Mouse (Mus musculus) hindbrain, embryonic 15.5 days (tissue): Measurements from ENCODE around the gene Crim1. TPM values are rescaled to one million over a fixed set of nuclear protein-coding genes. Genes with fewer than 3 reads are reported as not detected.
A peak's percentile ranks its signal among the peaks of the same experiment; 100 is the strongest.

Experiments used
- ATAC-seq: fragments of 200-750 bp; cut with Nextera tagmentation; 2 replicates; pipeline ENCODE4 v1.8.0; 2017; ENCODE audit warnings: low read depth, moderate number of reproducible peaks, moderate TSS enrichment; ENCODE audit not compliant: low FRiP score
- H3K27ac ChIP-seq: fragments of 300-500 bp; sonication (generic); replicated peaks from 2 replicates; pipeline ENCODE4 v1.5.1; 2015; ENCODE audit warnings: mild to moderate bottlenecking, inconsistent platforms
- H3K27me3 ChIP-seq: fragments of 300-500 bp; sonication (generic); 2 replicates; pipeline ENCODE4 v1.6.1; 2015; ENCODE audit warnings: control low read depth, inconsistent platforms
- H3K36me3 ChIP-seq: fragments of 300-500 bp; sonication (generic); 2 replicates; pipeline ENCODE4 v1.6.1; 2015; ENCODE audit warnings: control low read depth, inconsistent platforms
- H3K4me1 ChIP-seq: fragments of 300-500 bp; sonication (generic); replicated peaks from 2 replicates; pipeline ENCODE4 v1.6.1; 2015; ENCODE audit warnings: control low read depth, inconsistent platforms
- H3K4me2 ChIP-seq: fragments of 300-500 bp; sonication (generic); 2 replicates; pipeline ENCODE4 v1.6.1; 2015; ENCODE audit warnings: moderate library complexity, mild to moderate bottlenecking, inconsistent platforms
- H3K4me3 ChIP-seq: fragments of 300-500 bp; sonication (generic); 2 replicates; pipeline ENCODE4 v1.5.1; 2015; ENCODE audit warnings: mild to moderate bottlenecking, inconsistent platforms
- H3K9ac ChIP-seq: fragments of 300-500 bp; sonication (generic); 2 replicates; pipeline ENCODE4 v1.6.1; 2015; ENCODE audit warnings: inconsistent platforms
- H3K9me3 ChIP-seq: fragments of 300-500 bp; sonication (generic); 2 replicates; pipeline ENCODE4 v1.6.1; 2016; ENCODE audit warnings: control low read depth, inconsistent platforms
- WGBS: fragments of 180-500 bp; shearing (Covaris S2); methylation state at CpG from one replicate; pipeline ENCODE4 v1.1.7; 2015; 5-methylcytosine and 5-hydroxymethylcytosine counted together
- microRNA-seq: library from miRNA; unstranded; fragments of <30 nt; microRNA quantifications from one replicate; pipeline ENCODE4, GENCODE M21; 2016
- polyA plus RNA-seq: library from polyadenylated mRNA; unstranded; fragments of >200 nt; fragmentation: Nextera tagmentation; extraction: Ambion mirVana; gene quantifications from 2 replicates; pipeline ENCODE4 v1.2.1, GENCODE M21; 2015

The Crim1 gene
- polyA plus RNA-seq, 1 experiment from 2014 or later, result 15.5 TPM

GRCm38 (mm10) chr17:78415255-78415654 is 215.2 kb downstream of the Crim1 start:
- WGBS, result 85% methylated on average over 2 of the region's 2 CpGs

GRCm38 (mm10) chr17:78417381-78418281 is 217.6 kb downstream of the Crim1 start, which contains the start of gene Fez2:
Gene Fez2, minus strand, starts transcription at chr17:78418152.
- peaks cover 15% of the 10 kb centered on the region for H3K4me1 ChIP-seq
- H3K36me3 ChIP-seq, result no peaks in the 10 kb centered on the region
- H3K27me3 ChIP-seq, result no peaks in the 10 kb centered on the region
- H3K27ac ChIP-seq, result peak within 1 kb of the TSS; percentile 85
- H3K9me3 ChIP-seq, result no peaks in the 10 kb centered on the region
- peak; percentile 94 for ATAC-seq
- H3K9ac ChIP-seq, result peak within 1 kb of the TSS; percentile 76
- peak within 1 kb of the TSS; percentile 65 for H3K4me2 ChIP-seq
- H3K4me3 ChIP-seq, result peak within 1 kb of the TSS; percentile 82
- WGBS, result 1% methylated on average over 53 of the region's 67 CpGs

More at GRCm38 (mm10) chr17:78415255-78415654, 215.2 kb downstream of the Crim1 start:
- no peaks in the 10 kb centered on the region for H3K27me3 ChIP-seq
- no peak overlapping the region for H3K9ac ChIP-seq
- no peaks in the 10 kb centered on the region for H3K9me3 ChIP-seq
- no peak overlapping the region for H3K27ac ChIP-seq
- H3K4me1 ChIP-seq, result peaks cover 18% of the 10 kb centered on the region
- H3K36me3 ChIP-seq, result no peaks in the 10 kb centered on the region
- ATAC-seq, result no peak
- no peak overlapping the region for H3K4me3 ChIP-seq
- H3K4me2 ChIP-seq, result no peak overlapping the region

- Histone ChIP-seq H3K27me3 (no peaks in the 10 kb centered on the region), H3K9ac (no peak overlapping the region)
- WGBS, result 78% methylated on average over 4 of the region's 4 CpGs
Observed at GRCm38 (mm10) chr17:78419216-78419615, 219.2 kb downstream of the Crim1 start.

GRCm38 (mm10) chr17:78425026-78425425 is 225.0 kb downstream of the Crim1 start:
- no peaks in the 10 kb centered on the region for H3K36me3 ChIP-seq
- H3K4me1 ChIP-seq, result no peaks in the 10 kb centered on the region
- H3K27ac ChIP-seq, result no peak overlapping the region
- no peak overlapping the region for H3K4me3 ChIP-seq
- H3K27me3 ChIP-seq, result no peaks in the 10 kb centered on the region
- ATAC-seq, result no peak
- no peak overlapping the region for H3K9ac ChIP-seq
- H3K4me2 ChIP-seq, result no peak overlapping the region
- no peaks in the 10 kb centered on the region for H3K9me3 ChIP-seq
- WGBS, result 79% methylated on average over 8 of the region's 8 CpGs

More at GRCm38 (mm10) chr17:78419216-78419615, 219.2 kb downstream of the Crim1 start:
- H3K4me3 ChIP-seq, result no peak overlapping the region
- no peak for ATAC-seq
- H3K36me3 ChIP-seq, result no peaks in the 10 kb centered on the region
- H3K4me1 ChIP-seq, result peaks cover 12% of the 10 kb centered on the region
- H3K9me3 ChIP-seq, result no peaks in the 10 kb centered on the region
- no peak overlapping the region for H3K27ac ChIP-seq
- no peak overlapping the region for H3K4me2 ChIP-seq

Small RNA genes within 50 kb of the gene (microRNA-seq; reads per million reads assigned to microRNA genes)
- gene Gm25069, result not detected

Other genes with a start within 250 kb of the Crim1 start
- 53.7 and 60.5 TPM in 2 replicates for gene Fez2, start 217.9 kb downstream of the Crim1 start, polyA plus RNA-seq